Mouse (Mus musculus) brain, embryonic 14.5 days (tissue): ENCODE data around the gene Gatad1. TPM values are rescaled to one million over a fixed set of nuclear protein-coding genes. Genes with fewer than 3 reads are reported as not detected.

Experiments
- DNase-seq: peaks from one replicate; pipeline ENCODE4 v3.0.0-alpha.2; 2011; ENCODE audit warnings: low read depth
- CTCF ChIP-seq: fragments of 200-500 bp; IDR thresholded peaks from 2 replicates; pipeline ENCODE4 v1.5.1; 2012; ENCODE audit warnings: inconsistent platforms, mild to moderate bottlenecking, moderate library complexity, borderline replicate concordance; ENCODE audit not compliant: insufficient read depth, insufficient read length; ENCODE audit errors: extremely low read depth
- POLR2A ChIP-seq: fragments of 200-500 bp; IDR thresholded peaks from 2 replicates; pipeline ENCODE4 v1.6.1; 2012; ENCODE audit warnings: mild to moderate bottlenecking, inconsistent platforms, borderline replicate concordance; ENCODE audit not compliant: poor library complexity, insufficient read depth, insufficient read length, severe bottlenecking; ENCODE audit errors: extremely low read depth
- polyA plus RNA-seq: library from polyadenylated mRNA; depleted of rRNA; stranded (reverse); fragments of >200 nt; gene quantifications from 2 replicates; pipeline ENCODE4 v1.2.3, GENCODE M21; 2012

Gene Gatad1
- polyA plus RNA-seq, 1 experiment: 73.9 TPM

- TF ChIP-seq POLR2A (no peak), CTCF (no peak)
- DNase-seq: no peak
Measured at GRCm38 (mm10) chr5:3650881-3651280, 6.1 kb downstream of the Gatad1 start, which contains the start of gene Tmbim7. Gene Tmbim7 (plus strand): TSS chr5:3651181.

GRCm38 (mm10) chr5:3648849-3649210, 8.2 kb downstream of the Gatad1 start:
- TF ChIP-seq CTCF (no peak), POLR2A (no peak)
- no peak for DNase-seq

- peak; percentile 16 for DNase-seq
- no peak for TF ChIP-seq POLR2A
- TF ChIP-seq CTCF: no peak
Measured at GRCm38 (mm10) chr5:3648206-3648848, 8.7 kb downstream of the Gatad1 start.

GRCm38 (mm10) chr5:3647708-3648121, 9.3 kb downstream of the Gatad1 start:
- peak; percentile 93 for DNase-seq
- TF ChIP-seq POLR2A (peak; percentile 92), CTCF (peak; percentile 40; the same call in 1 of the 2 replicates)

- DNase-seq: peak; percentile 84
- TF ChIP-seq CTCF (peak; percentile 52; the same call in 1 of the 2 replicates), POLR2A (no peak)
Measured at GRCm38 (mm10) chr5:3646991-3647707, 9.8 kb downstream of the Gatad1 start.

- no peak for TF ChIP-seq POLR2A
- no peak for DNase-seq
Measured at GRCm38 (mm10) chr5:3646539-3646938, 10.4 kb downstream of the Gatad1 start.

GRCm38 (mm10) chr5:3645326-3645725, 11.7 kb downstream of the Gatad1 start:
- no peak for DNase-seq
- TF ChIP-seq CTCF (no peak), POLR2A (no peak)

- DNase-seq: no peak
Measured at GRCm38 (mm10) chr5:3644621-3645020, 12.4 kb downstream of the Gatad1 start.

GRCm38 (mm10) chr5:3635286-3635685, 21.7 kb downstream of the Gatad1 start:
- TF ChIP-seq POLR2A (no peak), CTCF (no peak)
- no peak for DNase-seq

More at GRCm38 (mm10) chr5:3644621-3645020, 12.4 kb downstream of the Gatad1 start:
- no peak for TF ChIP-seq CTCF
- no peak for TF ChIP-seq POLR2A

GRCm38 (mm10) chr5:3633951-3634350, 23.0 kb downstream of the Gatad1 start:
- DNase-seq: no peak
- TF ChIP-seq POLR2A: no peak
- TF ChIP-seq CTCF: peak; percentile 56; the same call in 1 of the 2 replicates

GRCm38 (mm10) chr5:3633315-3633714, 23.7 kb downstream of the Gatad1 start:
- TF ChIP-seq POLR2A (no peak), CTCF (no peak)
- DNase-seq: no peak

- TF ChIP-seq POLR2A: no peak
- no peak for TF ChIP-seq CTCF
- DNase-seq: no peak
Measured at GRCm38 (mm10) chr5:3632285-3632684, 24.7 kb downstream of the Gatad1 start.

- no peak for DNase-seq
- TF ChIP-seq POLR2A (no peak), CTCF (no peak)
Measured at GRCm38 (mm10) chr5:3631512-3632271, 25.3 kb downstream of the Gatad1 start.
